Mouse (Mus musculus): Measurements from ENCODE around the gene Mpp5.

Mpp5 gene

GRCm38 (mm10) chr12:78748557-78749377 is at the start of gene Mpp5:
TSS of gene Mpp5 (plus strand) at chr12:78748907.
- peak; percentile 86 to 92 for DNase-seq (ENCODE audit: low read depth in 1 of 2, low spot score in 2 of 2)

- DNase-seq (ENCODE audit: low read depth in 1 of 2, low spot score in 2 of 2) = no peak
These were observed 30.9 kb upstream of the Mpp5 start for GRCm38 (mm10) chr12:78717783-78718182.

GRCm38 (mm10) chr12:78727723-78728122 is 21.0 kb upstream of the Mpp5 start:
- no peak for DNase-seq (ENCODE audit: low read depth in 1 of 2, low spot score in 2 of 2)

- no peak for DNase-seq (ENCODE audit: low read depth in 1 of 2, low spot score in 2 of 2)
These were observed 9.1 kb upstream of the Mpp5 start for GRCm38 (mm10) chr12:78739633-78740032.

- no peak for DNase-seq (ENCODE audit: low read depth in 1 of 2, low spot score in 2 of 2)
These were observed 8.4 kb upstream of the Mpp5 start for GRCm38 (mm10) chr12:78740289-78740688.

GRCm38 (mm10) chr12:78746226-78746625 is 2.5 kb upstream of the Mpp5 start:
- no peak for DNase-seq (ENCODE audit: low read depth in 1 of 2, low spot score in 2 of 2)

- no peak for DNase-seq (ENCODE audit: low read depth in 1 of 2, low spot score in 2 of 2)
These were observed 1.3 kb upstream of the Mpp5 start for GRCm38 (mm10) chr12:78747406-78747805.

GRCm38 (mm10) chr12:78748113-78748512 is 594 bp upstream of the Mpp5 start:
- DNase-seq (ENCODE audit: low read depth in 1 of 2, low spot score in 2 of 2) = no peak

GRCm38 (mm10) chr12:78749378-78749801 is 683 bp downstream of the Mpp5 start:
- DNase-seq (ENCODE audit: low read depth in 1 of 2, low spot score in 2 of 2) = peak; percentile 8 to 24

GRCm38 (mm10) chr12:78761979-78762378 is 13.3 kb downstream of the Mpp5 start:
- DNase-seq (ENCODE audit: low read depth in 1 of 2, low spot score in 2 of 2) = no peak

GRCm38 (mm10) chr12:78769031-78769713 is 20.5 kb downstream of the Mpp5 start:
- DNase-seq (ENCODE audit: low read depth in 1 of 2, low spot score in 2 of 2) = no peak

- no peak for DNase-seq (ENCODE audit: low read depth in 1 of 2, low spot score in 2 of 2)
These were observed 24.5 kb downstream of the Mpp5 start for GRCm38 (mm10) chr12:78773211-78773610.

- no peak for DNase-seq (ENCODE audit: low read depth in 1 of 2, low spot score in 2 of 2)
These were observed 29.2 kb downstream of the Mpp5 start for GRCm38 (mm10) chr12:78777916-78778315.

- DNase-seq (ENCODE audit: low read depth in 1 of 2, low spot score in 2 of 2) = no peak
These were observed 29.8 kb downstream of the Mpp5 start for GRCm38 (mm10) chr12:78778423-78779067.

- no peak for DNase-seq (ENCODE audit: low read depth in 1 of 2, low spot score in 2 of 2)
These were observed 39.7 kb downstream of the Mpp5 start for GRCm38 (mm10) chr12:78788266-78788873.

- DNase-seq (ENCODE audit: low read depth in 1 of 2, low spot score in 2 of 2) = no peak
These were observed 42.1 kb downstream of the Mpp5 start for GRCm38 (mm10) chr12:78790791-78791190.

GRCm38 (mm10) chr12:78794236-78794635 is 45.5 kb downstream of the Mpp5 start:
- no peak for DNase-seq (ENCODE audit: low read depth in 1 of 2, low spot score in 2 of 2)

- no peak for DNase-seq (ENCODE audit: low read depth in 1 of 2, low spot score in 2 of 2)
These were observed 51.3 kb downstream of the Mpp5 start for GRCm38 (mm10) chr12:78800036-78800435.

- no peak for DNase-seq (ENCODE audit: low read depth in 1 of 2, low spot score in 2 of 2)
These were observed 53.1 kb downstream of the Mpp5 start for GRCm38 (mm10) chr12:78801836-78802235.

GRCm38 (mm10) chr12:78814437-78814836 is 65.7 kb downstream of the Mpp5 start:
- DNase-seq (ENCODE audit: low read depth in 1 of 2, low spot score in 2 of 2) = no peak

- DNase-seq (ENCODE audit: low read depth in 1 of 2, low spot score in 2 of 2) = no peak
These were observed 85.8 kb downstream of the Mpp5 start for GRCm38 (mm10) chr12:78834496-78834895.
